Mouse (Mus musculus) ES-Bruce4 (cell line): ENCODE results near the gene Kif3a. TPM values are rescaled to one million over a fixed set of nuclear protein-coding genes. Genes with fewer than 3 reads are reported as not detected.
A peak's percentile ranks its signal among the peaks of the same experiment; 100 is the strongest.

ENCODE experiments used
- H3K27ac ChIP-seq: 2 replicates; pipeline ENCODE4 v1.5.1; 2012; ENCODE audit warnings: low read length, inconsistent platforms; ENCODE audit not compliant: insufficient read depth
- H3K27me3 ChIP-seq: 2 replicates; pipeline ENCODE4 v1.6.1; 2012; ENCODE audit warnings: mild to moderate bottlenecking, low read length, inconsistent platforms; ENCODE audit not compliant: control insufficient read depth, poor library complexity, insufficient read depth, severe bottlenecking
- H3K36me3 ChIP-seq: 2 replicates; pipeline ENCODE4 v1.6.1; 2012; ENCODE audit warnings: inconsistent platforms, mild to moderate bottlenecking, low read length, moderate library complexity; ENCODE audit not compliant: control insufficient read depth, poor library complexity, insufficient read depth, severe bottlenecking
- H3K4me1 ChIP-seq: one replicate; pipeline ENCODE4 v1.8.1; 2011; ENCODE audit warnings: low read length; ENCODE audit not compliant: control insufficient read depth, insufficient read depth
- H3K4me3 ChIP-seq: 2 replicates; pipeline ENCODE4 v1.5.1; 2011; ENCODE audit warnings: low read depth, mild to moderate bottlenecking, low read length
- H3K9ac ChIP-seq: 2 replicates; pipeline ENCODE4 v1.6.1; 2012; ENCODE audit warnings: low read depth, mild to moderate bottlenecking, inconsistent platforms; ENCODE audit not compliant: poor library complexity, severe bottlenecking
- H3K9me3 ChIP-seq: replicated peaks from 2 replicates; pipeline ENCODE4 v1.6.1; 2012; ENCODE audit warnings: mild to moderate bottlenecking, low read length, inconsistent platforms; ENCODE audit not compliant: control insufficient read depth, poor library complexity, insufficient read depth, severe bottlenecking
- CTCF ChIP-seq: IDR thresholded peaks from one replicate; pipeline ENCODE4 v1.8.1; 2011; ENCODE audit warnings: low read depth, low read length
- EP300 ChIP-seq: IDR thresholded peaks from 2 replicates; pipeline ENCODE4 v1.6.1; 2011; ENCODE audit warnings: low read depth, low read length; ENCODE audit not compliant: insufficient read depth
- POLR2A ChIP-seq: IDR thresholded peaks from one replicate; pipeline ENCODE4 v1.8.1; 2011; ENCODE audit warnings: low read length; ENCODE audit not compliant: insufficient read depth
- polyA plus RNA-seq: library from polyadenylated mRNA; stranded (reverse); fragments of >200 nt; gene quantifications from 2 replicates; pipeline ENCODE4 v1.2.4, GENCODE M21; 2011; ENCODE audit warnings: low read depth; ENCODE audit not compliant: missing spikeins, insufficient read depth, insufficient read length

The Kif3a gene
- polyA plus RNA-seq, 1 experiment = 28.9 TPM

DNA sequence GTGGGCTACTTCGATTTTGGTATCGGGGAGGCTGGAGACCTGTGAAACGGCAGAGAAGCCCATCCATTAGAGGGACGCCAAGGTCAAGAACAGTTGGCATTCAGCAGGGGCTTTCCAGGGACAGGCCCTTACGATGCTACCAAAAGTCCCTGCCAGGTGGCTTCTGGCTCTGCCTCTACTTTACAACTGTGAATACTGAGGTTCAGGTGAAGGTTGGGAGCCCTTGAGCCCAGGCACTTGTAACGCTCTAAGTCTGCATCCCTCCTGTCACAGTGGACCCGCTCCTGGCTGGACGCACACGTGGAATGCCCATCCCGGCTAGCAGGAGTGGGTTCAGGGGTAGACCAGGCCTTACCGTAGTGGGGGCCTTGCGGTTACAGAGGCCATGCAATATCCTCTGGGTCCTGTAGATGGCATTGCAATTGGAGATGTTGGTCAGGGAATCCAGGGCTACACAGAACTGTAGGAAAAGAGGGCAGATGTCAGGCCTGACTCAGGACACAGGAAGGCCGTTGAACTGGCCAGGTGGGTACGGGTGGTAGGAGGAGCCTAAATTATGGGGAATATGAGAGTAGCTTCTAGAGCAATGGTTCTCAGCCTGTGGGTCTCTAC is 65.0 kb downstream of the Kif3a start:
- Histone ChIP-seq H3K27me3 (no peaks in the 10 kb centered on the region; the same call in 1 of the 2 replicates), H3K9me3 (no peaks in the 10 kb centered on the region), H3K4me3 (no peak overlapping the region), H3K4me1 (no peaks in the 10 kb centered on the region), H3K36me3 (no peaks in the 10 kb centered on the region), H3K9ac (no peak overlapping the region), H3K27ac (no peak overlapping the region)
- TF ChIP-seq CTCF = peak; percentile 35
- TF ChIP-seq EP300 = no peak
- no peak for TF ChIP-seq POLR2A

DNA sequence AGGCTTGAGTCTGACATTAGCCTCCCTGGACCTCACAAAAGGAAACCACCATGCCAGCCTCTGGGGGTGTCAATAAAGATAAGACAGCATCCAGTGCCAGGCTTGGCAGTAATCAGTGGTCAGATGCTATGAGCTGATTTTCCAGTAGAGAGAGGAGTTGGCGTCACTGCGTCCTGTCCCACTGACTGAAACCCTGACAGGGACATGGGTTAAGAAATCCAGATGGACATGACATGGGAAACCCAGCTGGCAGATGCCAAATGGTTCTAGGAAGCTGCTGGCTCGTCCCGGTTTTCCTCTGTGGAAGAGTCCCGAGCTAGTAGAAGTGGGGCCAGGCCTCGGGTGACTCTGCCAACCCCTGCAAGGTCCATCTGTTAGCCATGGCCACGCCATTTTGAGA is 66.5 kb downstream of the Kif3a start:
- Histone ChIP-seq H3K4me1 (no peaks in the 10 kb centered on the region), H3K9me3 (no peaks in the 10 kb centered on the region), H3K27me3 (no peaks in the 10 kb centered on the region; the same call in 1 of the 2 replicates), H3K4me3 (no peak overlapping the region), H3K27ac (no peak overlapping the region), H3K36me3 (no peaks in the 10 kb centered on the region), H3K9ac (no peak overlapping the region)
- TF ChIP-seq EP300 (no peak), POLR2A (no peak), CTCF (no peak)

DNA sequence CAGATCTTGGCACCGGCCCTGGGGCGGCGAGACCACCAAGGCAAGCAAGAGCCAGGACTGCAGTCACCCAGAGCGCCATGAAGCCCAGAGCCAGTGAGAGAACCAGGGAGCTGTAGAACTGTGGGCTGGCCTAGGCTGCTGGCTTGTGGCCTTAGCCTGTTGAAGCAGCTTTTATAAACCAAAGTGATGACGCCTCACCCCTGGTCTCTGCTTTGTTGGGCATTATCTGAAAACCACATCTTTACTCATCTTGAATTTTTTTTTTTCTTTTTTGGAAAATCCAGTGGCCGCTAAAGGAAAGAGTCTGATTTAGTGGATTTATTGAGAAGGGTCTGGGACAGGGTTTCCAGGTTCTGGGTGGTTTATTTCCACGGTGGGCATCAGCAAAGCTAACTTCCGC is 67.4 kb downstream of the Kif3a start, which contains the start of gene Il13:
Gene Il13 (minus strand): TSS at position 147 of the 400 bp plus-strand sequence.
- H3K27me3 ChIP-seq = no peaks in the 10 kb centered on the region; the same call in 1 of the 2 replicates
- no peak within 1 kb of the TSS for H3K9ac ChIP-seq
- H3K36me3 ChIP-seq = no peaks in the 10 kb centered on the region
- H3K27ac ChIP-seq = no peak within 1 kb of the TSS
- no peaks in the 10 kb centered on the region for H3K9me3 ChIP-seq
- H3K4me1 ChIP-seq = no peaks in the 10 kb centered on the region
- H3K4me3 ChIP-seq = no peak within 1 kb of the TSS
- TF ChIP-seq POLR2A (no peak), CTCF (no peak), EP300 (no peak)

DNA sequence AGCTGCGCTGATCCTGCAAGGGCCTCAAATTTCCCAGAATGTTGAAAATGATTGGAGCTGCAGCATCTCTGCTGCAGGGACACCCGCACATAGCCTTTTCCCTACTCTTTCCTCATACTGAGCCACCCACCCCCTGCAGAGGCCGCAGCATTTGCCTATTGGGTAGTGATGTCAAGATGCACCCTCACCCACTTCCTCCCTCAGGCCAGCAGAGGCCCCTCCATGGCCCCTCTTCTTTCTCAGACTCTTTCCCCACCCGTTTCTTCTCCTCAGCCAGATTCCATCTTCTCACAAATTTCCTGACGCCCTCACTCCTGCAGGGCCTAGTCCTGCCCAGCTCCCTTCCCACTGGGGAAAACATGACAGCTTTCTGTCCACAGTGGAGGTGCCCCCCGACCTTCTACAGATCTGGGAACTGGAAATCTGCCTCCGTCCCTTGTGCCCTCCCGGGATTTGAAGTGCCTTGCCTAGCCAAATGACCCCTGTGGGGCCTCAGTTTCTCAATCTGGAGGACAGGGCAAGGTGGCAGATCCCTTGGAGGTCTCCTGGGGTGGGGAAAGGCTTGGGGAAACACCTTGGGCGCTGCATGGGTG is 68.5 kb downstream of the Kif3a start:
- H3K4me3 ChIP-seq = peak overlapping the region; percentile 36
- H3K9ac ChIP-seq = no peak overlapping the region
- no peaks in the 10 kb centered on the region for H3K4me1 ChIP-seq
- no peaks in the 10 kb centered on the region; the same call in 1 of the 2 replicates for H3K27me3 ChIP-seq
- no peaks in the 10 kb centered on the region for H3K36me3 ChIP-seq
- TF ChIP-seq CTCF (no peak), POLR2A (no peak), EP300 (no peak)
- no peaks in the 10 kb centered on the region for H3K9me3 ChIP-seq
- H3K27ac ChIP-seq = no peak overlapping the region

DNA sequence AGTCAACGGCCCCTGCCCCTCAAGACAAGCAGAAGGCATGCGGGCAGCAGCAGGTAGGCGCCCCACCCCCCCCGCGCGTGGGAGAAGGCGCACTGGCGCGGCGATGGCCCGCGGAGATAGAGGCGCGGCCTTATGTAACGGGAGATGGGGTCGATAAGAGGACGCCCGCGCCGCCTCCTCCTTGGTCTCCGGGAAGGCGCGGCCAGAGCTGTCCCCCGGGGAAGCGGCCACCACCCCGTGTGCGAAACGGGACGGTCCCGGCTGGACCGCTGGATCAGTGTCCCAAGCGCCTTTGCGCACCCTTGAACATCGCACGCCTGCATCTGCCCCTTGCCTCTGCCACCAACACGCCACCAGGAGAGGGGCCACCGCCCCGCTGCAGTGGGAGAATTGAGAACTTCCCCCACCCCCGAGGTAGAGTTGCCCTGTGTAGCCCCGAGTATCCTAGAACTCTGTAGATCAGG is 69.0 kb downstream of the Kif3a start:
- no peaks in the 10 kb centered on the region for H3K9me3 ChIP-seq
- no peaks in the 10 kb centered on the region for H3K4me1 ChIP-seq
- no peaks in the 10 kb centered on the region for H3K36me3 ChIP-seq
- TF ChIP-seq EP300 (no peak), POLR2A (no peak), CTCF (no peak)
- H3K9ac ChIP-seq = no peak overlapping the region
- H3K27me3 ChIP-seq = no peaks in the 10 kb centered on the region; the same call in 1 of the 2 replicates
- H3K27ac ChIP-seq = no peak overlapping the region
- peak overlapping the region; percentile 36 for H3K4me3 ChIP-seq

DNA sequence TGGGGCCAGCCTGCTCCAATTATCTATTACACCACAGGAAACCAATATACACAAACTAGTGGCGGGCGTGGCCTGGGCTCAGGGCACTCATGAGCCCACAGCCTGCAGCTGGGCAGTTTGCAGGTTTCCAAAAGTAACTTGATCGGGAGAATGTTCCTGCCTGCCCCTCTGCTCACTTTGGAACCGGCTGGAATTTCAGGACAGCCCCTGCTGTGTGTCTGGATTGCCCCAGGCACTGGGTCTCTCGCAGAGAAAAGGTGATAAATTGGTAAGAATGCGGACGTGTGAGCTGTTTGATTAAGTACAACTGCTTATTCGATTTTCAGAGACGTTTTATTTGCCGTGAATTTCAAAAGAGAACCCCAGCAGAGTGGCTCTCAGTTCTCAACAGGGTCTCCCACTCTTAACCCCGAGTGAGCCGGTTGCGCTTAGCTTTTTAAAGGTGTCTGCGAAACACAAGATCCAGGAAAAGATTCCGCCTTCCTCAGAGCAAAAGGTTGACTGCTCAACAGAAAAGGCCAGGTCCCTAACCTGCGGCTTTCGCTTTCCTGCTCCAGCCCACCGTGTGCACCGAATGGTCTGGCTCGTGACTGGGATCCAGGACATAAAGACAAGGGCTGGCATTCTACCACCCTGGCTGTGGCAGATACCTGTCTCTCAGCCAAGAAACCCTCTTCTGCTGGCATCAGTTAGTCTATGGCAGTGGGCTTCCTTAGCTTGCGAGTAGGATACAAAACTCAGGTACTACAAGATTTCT is 70.0 kb downstream of the Kif3a start:
- TF ChIP-seq EP300 = no peak
- TF ChIP-seq CTCF = no peak
- TF ChIP-seq POLR2A = no peak
- Histone ChIP-seq H3K27ac (no peak overlapping the region), H3K4me3 (no peak overlapping the region), H3K9me3 (no peaks in the 10 kb centered on the region), H3K9ac (no peak overlapping the region), H3K4me1 (no peaks in the 10 kb centered on the region), H3K36me3 (no peaks in the 10 kb centered on the region), H3K27me3 (no peaks in the 10 kb centered on the region; the same call in 1 of the 2 replicates)
